Mouse (Mus musculus) effector memory CD4-positive, alpha-beta T cell, adult 5 months (primary cell): ENCODE results near the gene Washc2. TPM values are rescaled to one million over a fixed set of nuclear protein-coding genes. Genes with fewer than 3 reads are reported as not detected.

Experiments used
- polyA plus RNA-seq: library from polyadenylated mRNA; unstranded; fragments of 100-300 nt; shearing (Covaris generic); gene quantifications from one replicate; pipeline ENCODE4 v1.2.1, GENCODE M21; 2017

The Washc2 gene
- polyA plus RNA-seq = 57.9 TPM

DNA sequence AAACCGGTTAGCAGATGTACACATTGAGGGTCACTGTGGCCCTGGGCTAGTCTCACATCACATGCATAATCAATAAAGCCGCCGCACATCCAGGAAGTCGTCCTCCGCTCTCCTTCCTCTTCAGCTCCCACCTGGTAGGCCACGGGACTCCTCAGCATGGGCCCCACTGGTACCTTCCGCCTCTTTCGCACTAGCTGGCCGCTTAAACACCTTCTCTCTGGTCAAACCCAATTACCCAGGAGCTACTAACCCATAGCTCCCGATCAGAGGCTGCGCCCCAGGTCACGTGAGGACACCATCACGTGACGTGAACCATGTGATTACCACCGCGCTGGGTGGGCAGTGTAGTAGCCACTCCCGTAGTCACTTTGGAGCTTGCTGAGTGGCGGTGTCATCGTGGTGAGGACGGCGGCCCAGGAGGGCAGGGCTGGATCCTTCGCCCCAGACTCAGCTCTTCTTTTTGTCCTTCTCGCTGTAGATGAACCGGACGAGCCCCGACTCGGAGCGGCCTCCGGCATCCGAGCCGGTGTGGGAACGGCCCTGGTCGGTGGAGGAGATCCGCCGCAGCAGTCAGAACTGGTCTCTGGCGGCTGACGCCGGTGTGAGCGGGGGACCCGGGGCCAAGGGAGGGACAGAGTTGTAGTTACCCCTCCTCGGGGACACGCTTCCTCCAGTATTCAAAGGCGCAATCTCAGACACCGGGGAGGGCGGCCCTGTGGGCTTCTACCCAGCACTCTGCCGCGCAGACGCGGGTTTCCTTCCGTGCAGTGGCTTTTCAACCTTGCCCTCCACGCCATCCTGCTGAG lies at the start of gene Washc2:
TSS of gene Washc2 (plus strand) at position 310 of the 806 bp plus-strand sequence.

DNA sequence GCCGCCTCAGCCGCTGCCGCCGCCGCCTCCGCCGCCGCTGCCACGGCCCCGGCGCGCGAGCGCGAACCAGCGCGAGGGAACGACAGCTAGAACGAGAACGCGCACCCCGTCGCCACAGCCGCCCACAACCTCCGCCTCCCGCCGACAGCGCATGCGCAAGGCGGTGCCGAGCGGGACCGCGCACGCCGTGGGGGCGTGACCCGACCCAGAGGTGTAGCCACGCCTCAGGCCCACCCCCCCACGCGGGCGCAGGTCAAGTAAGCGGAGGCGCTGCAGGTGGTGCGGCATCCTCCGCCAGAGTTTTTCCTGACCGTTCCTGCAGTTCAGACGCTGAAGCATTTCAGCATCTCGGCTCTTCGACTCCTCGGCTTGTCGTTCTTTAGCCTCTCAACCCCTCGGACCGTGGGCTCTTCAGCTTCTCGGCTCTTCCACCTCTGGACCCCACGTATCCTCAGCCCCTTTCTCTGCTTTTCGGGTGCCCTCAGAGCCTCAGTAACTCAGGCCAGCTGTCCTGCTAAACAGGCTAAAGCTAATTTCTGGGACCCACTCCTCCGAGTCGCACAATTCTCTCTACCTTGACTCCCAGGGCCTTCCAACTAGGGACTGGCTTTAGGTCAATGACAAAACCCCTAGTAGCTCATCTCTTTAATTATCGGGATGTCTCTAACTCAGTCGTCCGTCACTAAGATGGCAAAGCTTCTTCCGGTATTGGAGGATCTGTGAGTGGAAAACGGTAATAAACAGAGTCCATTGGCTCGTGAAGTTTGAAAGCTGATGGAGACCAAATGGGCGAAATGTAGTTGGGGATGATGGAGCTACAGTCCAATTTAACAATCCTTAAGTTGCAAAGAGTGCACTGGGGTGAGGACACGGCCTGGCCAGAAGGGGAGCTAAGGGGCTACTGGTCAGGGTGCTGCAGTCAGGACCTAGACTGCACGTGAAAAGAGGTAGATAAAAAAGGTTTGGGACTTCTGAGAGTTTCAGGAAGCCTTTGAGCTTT lies 14.1 kb upstream of the Washc2 start, which contains the start of gene Tmcc1:
TSS of gene Tmcc1 (minus strand) at position 93 of the 1,000 bp plus-strand sequence.

DNA sequence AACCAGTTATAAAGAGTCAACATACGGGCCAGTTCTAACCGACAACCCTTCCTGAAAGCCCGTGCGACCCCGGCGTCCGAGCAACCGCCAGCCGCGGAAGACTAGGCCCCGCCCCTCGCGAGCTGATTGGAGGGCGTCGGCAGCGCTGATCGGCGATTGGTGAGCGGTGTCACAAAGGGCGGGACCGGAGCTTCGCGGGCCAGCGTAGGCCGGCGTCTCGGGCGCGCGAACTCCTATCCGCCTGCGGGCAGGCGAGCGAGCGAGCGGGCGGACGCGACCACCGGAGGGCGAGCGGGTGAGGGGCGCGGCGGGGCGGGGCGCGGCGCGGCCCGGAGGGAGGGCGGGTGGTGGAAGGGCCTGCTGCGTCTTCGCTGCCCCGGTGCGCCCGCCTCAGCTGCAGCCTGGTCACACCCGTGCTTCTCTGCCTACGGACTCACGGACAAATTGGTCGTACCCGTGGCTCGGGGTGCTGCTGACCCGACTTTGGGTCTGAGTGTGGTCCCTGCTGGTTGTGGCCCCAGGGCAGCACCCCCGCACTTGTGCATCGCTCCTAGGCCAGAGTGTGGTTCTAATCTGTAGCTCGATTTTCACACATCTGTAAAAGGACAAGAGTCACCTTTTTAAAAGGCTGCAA lies 56.3 kb downstream of the Washc2 start, which contains the start of gene Zfand4:
TSS of gene Zfand4 (plus strand) at position 205 of the 634 bp plus-strand sequence.

Other genes with a start within 250 kb of the Washc2 start
- gene Plxnd1, start 213.0 kb upstream of the Washc2 start, polyA plus RNA-seq = 1.9 TPM
- 13.6 TPM for gene Tmcc1, start 14.6 kb upstream of the Washc2 start, polyA plus RNA-seq
- gene Zfand4, start 56.2 kb downstream of the Washc2 start, polyA plus RNA-seq = 5.7 TPM
- 1.8 TPM for gene March8, start 130.0 kb downstream of the Washc2 start, polyA plus RNA-seq